Mouse (Mus musculus) bone marrow, adult 2 months (tissue): ENCODE measurements around the gene Slc25a25. TPM values are rescaled to one million over a fixed set of nuclear protein-coding genes. Genes with fewer than 3 reads are reported as not detected.

Experiments
- H3K27ac ChIP-seq: fragments of 200-500 bp; 2 replicates; pipeline ENCODE4 v1.5.1; 2012; ENCODE audit warnings: low read depth, mild to moderate bottlenecking, control low read depth, inconsistent platforms, low read length; ENCODE audit not compliant: control insufficient read depth, poor library complexity, insufficient read depth
- H3K4me1 ChIP-seq: fragments of 200-500 bp; 2 replicates; pipeline ENCODE4 v1.6.1; 2011; ENCODE audit warnings: low read length; ENCODE audit not compliant: control insufficient read depth, insufficient read depth
- H3K4me3 ChIP-seq: fragments of 200-500 bp; replicated peaks from 2 replicates; pipeline ENCODE3; 2011; ENCODE audit warnings: mild to moderate bottlenecking, low read depth, low read length, control low read depth; ENCODE audit not compliant: control insufficient read depth
- CTCF ChIP-seq: fragments of 200-500 bp; IDR thresholded peaks from 2 replicates; pipeline ENCODE4 v1.5.1; 2011; ENCODE audit warnings: low read length, control low read depth; ENCODE audit not compliant: control insufficient read depth, insufficient read depth
- POLR2A ChIP-seq: fragments of 200-500 bp; IDR thresholded peaks from 2 replicates; pipeline ENCODE4 v1.6.1; 2011; ENCODE audit warnings: low read depth, mild to moderate bottlenecking, control low read depth, low read length, borderline replicate concordance; ENCODE audit not compliant: control insufficient read depth
- WGBS: fragments of 180-500 bp; shearing (Covaris S2); methylation state at CpG from one replicate; pipeline ENCODE4 v1.1.7; 2018; 5-methylcytosine and 5-hydroxymethylcytosine counted together
- polyA plus RNA-seq: library from polyadenylated mRNA; stranded (reverse); fragments of >200 nt; gene quantifications from 2 replicates; pipeline ENCODE4 v1.2.4, GENCODE M21; 2011; ENCODE audit warnings: low replicate concordance; ENCODE audit not compliant: missing spikeins, insufficient read depth, insufficient read length

The Slc25a25 gene
- polyA plus RNA-seq, 1 experiment, result 10.6 TPM

GRCm38 (mm10) chr2:32441550-32441949 lies 9.7 kb downstream of the Slc25a25 start:
- Histone ChIP-seq H3K27ac (no peak overlapping the region), H3K4me3 (no peak overlapping the region), H3K4me1 (no peaks in the 10 kb centered on the region; the same call in 1 of the 2 replicates)
- TF ChIP-seq POLR2A (no peak), CTCF (no peak)
- 83% methylated on average over 2 of the region's 2 CpGs for WGBS

GRCm38 (mm10) chr2:32440632-32441031 lies 10.6 kb downstream of the Slc25a25 start:
- TF ChIP-seq CTCF (no peak), POLR2A (no peak)
- Histone ChIP-seq H3K4me1 (no peaks in the 10 kb centered on the region; the same call in 1 of the 2 replicates), H3K4me3 (no peak overlapping the region), H3K27ac (no peak overlapping the region)
- 87% methylated on average over 1 of the region's 1 CpGs for WGBS

GRCm38 (mm10) chr2:32440164-32440563 lies 11.1 kb downstream of the Slc25a25 start:
- Histone ChIP-seq H3K4me1 (no peaks in the 10 kb centered on the region; the same call in 1 of the 2 replicates), H3K4me3 (no peak overlapping the region), H3K27ac (no peak overlapping the region)
- TF ChIP-seq CTCF, result no peak
- no peak for TF ChIP-seq POLR2A
- 85% methylated on average over 2 of the region's 2 CpGs for WGBS

- WGBS, result 71% methylated on average over 6 of the region's 6 CpGs
- TF ChIP-seq POLR2A (no peak), CTCF (no peak)
- Histone ChIP-seq H3K4me1 (no peaks in the 10 kb centered on the region; the same call in 1 of the 2 replicates), H3K4me3 (no peak overlapping the region), H3K27ac (no peak overlapping the region)
Measured at GRCm38 (mm10) chr2:32439177-32439576, 12.1 kb downstream of the Slc25a25 start.

GRCm38 (mm10) chr2:32438733-32439132 lies 12.5 kb downstream of the Slc25a25 start:
- Histone ChIP-seq H3K4me1 (no peaks in the 10 kb centered on the region; the same call in 1 of the 2 replicates), H3K4me3 (no peak overlapping the region), H3K27ac (no peak overlapping the region)
- TF ChIP-seq POLR2A (no peak), CTCF (no peak)
- whole genome bisulfite sequencing, result 73% methylated on average over 3 of the region's 3 CpGs

GRCm38 (mm10) chr2:32437612-32438166 lies 13.6 kb downstream of the Slc25a25 start:
- H3K4me1 ChIP-seq, result no peaks in the 10 kb centered on the region; the same call in 1 of the 2 replicates
- TF ChIP-seq POLR2A (no peak), CTCF (no peak)
- no peak overlapping the region for H3K4me3 ChIP-seq
- 59% methylated on average over 2 of the region's 2 CpGs for WGBS
- no peak overlapping the region for H3K27ac ChIP-seq

GRCm38 (mm10) chr2:32436686-32437372 lies 14.4 kb downstream of the Slc25a25 start:
- Histone ChIP-seq H3K27ac (no peak overlapping the region), H3K4me1 (no peaks in the 10 kb centered on the region; the same call in 1 of the 2 replicates), H3K4me3 (no peak overlapping the region)
- TF ChIP-seq POLR2A (no peak), CTCF (no peak)
- 52% methylated on average over 3 of the region's 3 CpGs for WGBS
